Mouse (Mus musculus): ENCODE results near the gene Tex12.

Gene Tex12

DNA sequence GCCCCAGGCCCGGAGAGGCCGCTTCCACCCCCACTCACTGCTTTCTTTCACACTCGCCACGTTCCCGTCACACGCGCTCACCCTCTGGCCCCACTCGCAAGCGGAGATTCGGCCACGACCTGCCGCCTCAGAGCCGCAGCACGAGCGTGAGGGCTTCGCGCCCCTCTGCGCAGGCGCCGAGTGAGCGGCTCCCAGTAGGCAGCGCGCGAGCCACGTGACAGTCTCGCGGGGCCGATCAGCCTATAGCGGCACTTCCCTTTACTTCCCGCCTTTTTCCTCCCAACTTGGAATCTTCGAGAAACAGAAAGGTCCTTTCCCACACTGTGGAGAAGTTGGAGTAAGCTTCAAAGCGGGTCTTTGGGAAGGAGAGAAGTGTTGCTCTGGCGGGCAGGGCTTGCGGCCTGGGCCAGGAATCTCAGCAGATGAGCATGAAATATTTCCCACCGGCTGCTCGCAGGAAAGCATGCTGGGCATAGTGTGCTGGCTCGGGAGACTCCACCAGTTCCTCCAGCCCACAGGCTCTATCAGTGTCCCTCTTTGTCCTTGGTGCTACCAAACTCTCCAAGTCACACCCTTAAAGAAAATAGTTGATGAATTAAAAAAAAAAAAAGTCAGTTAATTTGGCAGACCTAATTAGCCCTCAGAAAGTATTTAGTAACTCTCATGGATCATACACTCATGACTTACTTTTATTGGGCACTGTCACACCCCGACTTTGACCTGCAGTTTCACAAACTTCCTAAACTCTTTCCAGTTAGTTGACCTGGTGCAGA is at the start of gene Tex12:
Gene Tex12 (minus strand): TSS at position 181 of the 773 bp plus-strand sequence.
- Histone ChIP-seq H3K27me3 (ENCODE audit: control insufficient read depth, insufficient read depth, low read length, poor library complexity, severe bottlenecking) (no peaks in the 10 kb centered on the region), H3K36me3 (ENCODE audit: control insufficient read depth, insufficient read depth, low read length, poor library complexity, severe bottlenecking) (no peaks in the 10 kb centered on the region)
- no peak for DNase-seq (ENCODE audit: low read depth, low spot score)

DNA sequence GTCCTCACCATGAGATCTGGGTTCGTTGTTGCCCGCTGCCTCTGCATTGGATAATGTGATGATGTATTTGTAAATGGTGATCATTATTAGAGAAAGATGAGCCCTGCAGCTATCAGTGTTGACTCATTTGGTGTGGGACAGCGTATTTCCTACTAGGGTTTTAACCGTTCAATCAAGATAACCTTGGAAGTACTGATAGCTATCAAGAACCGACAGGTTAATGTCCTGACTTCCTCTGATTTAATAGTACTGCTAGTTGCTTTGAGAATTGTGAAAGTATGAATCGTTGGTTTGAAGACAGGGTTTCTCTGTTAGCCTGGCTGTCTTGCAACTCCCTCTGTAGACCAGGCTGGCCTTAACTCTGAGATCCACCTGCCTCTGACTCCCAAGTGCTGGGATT is 43.2 kb upstream of the Tex12 start:
- Histone ChIP-seq H3K36me3 (ENCODE audit: control insufficient read depth, insufficient read depth, low read length, poor library complexity, severe bottlenecking) (peaks cover 4% of the 10 kb centered on the region; the same call in 1 of the 2 replicates), H3K27me3 (ENCODE audit: control insufficient read depth, insufficient read depth, low read length, poor library complexity, severe bottlenecking) (no peaks in the 10 kb centered on the region)
- DNase-seq (ENCODE audit: low read depth, low spot score), result no peak

DNA sequence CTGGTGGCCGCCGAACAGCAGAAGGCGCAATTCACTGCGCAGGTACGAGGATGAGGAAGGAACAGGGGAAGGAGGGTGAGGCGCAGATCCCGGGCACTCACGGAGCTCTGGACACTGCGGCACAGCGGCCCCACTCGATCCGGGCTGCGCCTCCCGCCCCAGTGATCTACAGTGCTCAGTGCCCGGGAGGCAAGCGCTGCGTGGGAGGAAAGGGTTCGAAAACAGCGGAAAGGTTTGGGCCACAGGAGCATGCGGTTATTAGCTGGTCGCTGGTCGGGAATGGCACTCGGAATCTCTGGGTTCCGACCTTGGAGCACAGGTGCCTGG is 42.8 kb upstream of the Tex12 start:
- Histone ChIP-seq H3K36me3 (ENCODE audit: control insufficient read depth, insufficient read depth, low read length, poor library complexity, severe bottlenecking) (peaks cover 4% of the 10 kb centered on the region; the same call in 1 of the 2 replicates), H3K27me3 (ENCODE audit: control insufficient read depth, insufficient read depth, low read length, poor library complexity, severe bottlenecking) (no peaks in the 10 kb centered on the region)
- no peak for DNase-seq (ENCODE audit: low read depth, low spot score)

DNA sequence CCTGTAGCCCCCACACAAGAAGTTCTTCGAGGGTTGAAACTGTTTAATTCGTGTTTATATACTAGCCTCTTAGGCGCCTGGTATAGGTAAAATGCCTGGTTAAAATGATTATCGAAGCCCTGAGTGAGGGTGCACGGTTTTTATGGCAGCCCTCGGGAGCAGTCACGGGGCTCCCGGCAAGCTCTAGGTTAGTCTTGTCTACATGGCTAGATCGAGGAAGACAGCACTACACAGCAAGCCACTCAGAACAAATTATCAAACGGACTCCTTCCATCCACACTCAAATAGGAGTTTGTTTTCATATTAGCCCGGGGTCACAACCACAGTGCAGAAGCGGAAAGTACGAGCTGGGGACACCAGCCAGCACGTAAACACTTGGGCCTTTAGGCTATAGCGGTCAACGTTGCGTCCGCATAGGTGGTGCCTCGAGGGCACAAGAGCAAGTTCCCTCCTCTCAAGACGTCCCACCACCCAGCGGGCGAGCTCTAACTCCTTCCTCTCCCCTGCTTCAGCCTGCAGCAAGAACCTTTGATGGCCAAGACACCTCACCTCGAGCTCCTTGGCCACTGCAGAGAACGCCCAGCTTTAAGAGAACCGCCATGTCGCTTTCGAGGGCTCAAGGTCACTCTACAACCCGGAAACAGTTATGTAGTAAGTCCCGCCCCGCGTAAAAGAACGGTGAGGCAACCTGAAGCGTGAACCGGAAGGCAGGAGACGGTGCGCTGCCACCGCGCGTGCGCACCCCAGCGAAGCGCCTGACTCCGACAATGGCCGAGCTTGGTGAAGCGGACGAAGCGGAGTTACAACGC is 42.3 kb upstream of the Tex12 start, which contains the start of the genes Sdhd and Timm8b:
Gene Sdhd (minus strand): TSS at position 624 of the 809 bp plus-strand sequence.
Gene Timm8b (plus strand): TSS at position 722 of the 809 bp plus-strand sequence.
- peak; percentile 97 for DNase-seq (ENCODE audit: low read depth, low spot score)
- Histone ChIP-seq H3K27me3 (ENCODE audit: control insufficient read depth, insufficient read depth, low read length, poor library complexity, severe bottlenecking) (no peaks in the 10 kb centered on the region), H3K36me3 (ENCODE audit: control insufficient read depth, insufficient read depth, low read length, poor library complexity, severe bottlenecking) (peaks cover 5% of the 10 kb centered on the region)

DNA sequence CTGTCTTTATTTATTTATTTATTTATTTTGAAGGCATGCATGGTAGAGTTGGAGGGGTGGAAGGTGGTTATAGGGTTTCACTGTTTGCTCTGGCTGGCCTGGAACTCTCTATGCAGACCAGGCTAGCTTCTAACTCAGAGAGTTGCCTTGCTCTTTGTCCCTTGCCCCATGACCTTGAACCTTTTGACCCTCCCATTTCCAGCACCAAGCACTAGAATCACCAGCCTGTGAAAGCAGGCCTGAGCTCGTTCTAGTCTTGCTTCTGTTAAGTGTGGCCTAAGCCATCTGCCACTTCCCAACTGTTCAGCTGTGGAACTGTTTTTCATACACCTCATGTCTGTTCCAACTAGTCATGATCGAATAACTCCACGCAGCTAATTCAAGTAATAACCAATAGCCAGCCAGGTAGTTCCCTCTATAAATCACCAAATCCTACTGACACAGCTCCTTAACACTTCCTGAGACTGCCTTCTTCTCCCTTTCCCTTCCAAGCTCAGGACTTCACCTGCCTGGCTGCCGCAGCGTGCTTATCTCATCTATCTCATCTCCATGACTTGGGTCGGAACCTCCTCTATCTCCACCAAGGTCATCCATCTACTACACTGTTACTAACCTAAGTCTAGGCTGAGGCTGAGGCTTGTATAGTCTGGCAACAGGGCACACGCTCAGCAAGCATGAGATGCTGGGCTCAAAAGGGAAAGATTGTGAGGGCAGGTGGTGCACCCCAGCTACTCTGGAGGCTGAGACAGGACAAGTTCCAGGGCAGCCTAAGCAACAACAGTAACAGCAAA is 41.1 kb upstream of the Tex12 start:
- Histone ChIP-seq H3K27me3 (ENCODE audit: control insufficient read depth, insufficient read depth, low read length, poor library complexity, severe bottlenecking) (no peaks in the 10 kb centered on the region), H3K36me3 (ENCODE audit: control insufficient read depth, insufficient read depth, low read length, poor library complexity, severe bottlenecking) (peaks cover 5% of the 10 kb centered on the region)
- DNase-seq (ENCODE audit: low read depth, low spot score), result no peak

DNA sequence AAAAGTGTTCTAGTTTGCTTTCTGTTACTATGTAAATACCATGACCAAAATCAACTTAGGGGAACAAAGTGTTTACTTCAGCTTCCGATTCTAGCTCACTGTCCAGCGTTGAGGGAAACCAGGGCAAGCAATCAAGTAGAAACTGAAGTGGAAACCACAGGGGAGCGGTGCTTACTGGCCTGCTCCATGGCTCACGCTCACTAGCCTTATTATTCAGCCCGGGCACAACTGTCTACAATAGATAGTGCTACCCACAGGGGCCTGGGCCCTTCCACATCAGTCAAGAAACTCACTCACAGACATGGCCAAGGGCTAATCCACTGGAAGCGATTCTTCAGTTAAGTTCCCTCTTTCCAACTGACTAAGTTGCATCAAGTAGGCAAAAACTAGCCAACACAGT is 40.4 kb upstream of the Tex12 start:
- H3K36me3 ChIP-seq (ENCODE audit: control insufficient read depth, insufficient read depth, low read length, poor library complexity, severe bottlenecking), result peaks cover 5% of the 10 kb centered on the region
- DNase-seq (ENCODE audit: low read depth, low spot score), result no peak
- H3K27me3 ChIP-seq (ENCODE audit: control insufficient read depth, insufficient read depth, low read length, poor library complexity, severe bottlenecking), result no peaks in the 10 kb centered on the region

DNA sequence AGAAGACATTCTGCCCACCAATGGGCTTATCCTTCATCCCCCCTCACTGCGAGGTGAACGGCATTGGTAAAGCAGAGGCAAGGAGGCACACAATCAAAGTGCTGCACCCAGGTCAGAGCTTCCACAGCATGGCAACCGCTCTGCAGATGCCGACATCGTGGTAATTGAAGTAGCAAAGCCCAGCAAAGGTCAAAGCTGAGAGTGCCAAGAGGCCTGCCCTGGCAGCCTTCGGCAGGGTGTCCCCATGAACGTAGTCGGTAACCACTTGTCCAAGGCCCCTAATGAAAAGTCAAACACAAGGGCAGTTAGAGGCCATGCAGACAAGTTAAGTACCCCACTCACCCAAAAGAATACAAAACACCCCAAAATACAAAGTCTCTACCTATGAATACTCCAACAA is 35.8 kb upstream of the Tex12 start:
- H3K36me3 ChIP-seq (ENCODE audit: control insufficient read depth, insufficient read depth, low read length, poor library complexity, severe bottlenecking), result peaks cover 5% of the 10 kb centered on the region
- no peak for DNase-seq (ENCODE audit: low read depth, low spot score)
- no peaks in the 10 kb centered on the region for H3K27me3 ChIP-seq (ENCODE audit: control insufficient read depth, insufficient read depth, low read length, poor library complexity, severe bottlenecking)

DNA sequence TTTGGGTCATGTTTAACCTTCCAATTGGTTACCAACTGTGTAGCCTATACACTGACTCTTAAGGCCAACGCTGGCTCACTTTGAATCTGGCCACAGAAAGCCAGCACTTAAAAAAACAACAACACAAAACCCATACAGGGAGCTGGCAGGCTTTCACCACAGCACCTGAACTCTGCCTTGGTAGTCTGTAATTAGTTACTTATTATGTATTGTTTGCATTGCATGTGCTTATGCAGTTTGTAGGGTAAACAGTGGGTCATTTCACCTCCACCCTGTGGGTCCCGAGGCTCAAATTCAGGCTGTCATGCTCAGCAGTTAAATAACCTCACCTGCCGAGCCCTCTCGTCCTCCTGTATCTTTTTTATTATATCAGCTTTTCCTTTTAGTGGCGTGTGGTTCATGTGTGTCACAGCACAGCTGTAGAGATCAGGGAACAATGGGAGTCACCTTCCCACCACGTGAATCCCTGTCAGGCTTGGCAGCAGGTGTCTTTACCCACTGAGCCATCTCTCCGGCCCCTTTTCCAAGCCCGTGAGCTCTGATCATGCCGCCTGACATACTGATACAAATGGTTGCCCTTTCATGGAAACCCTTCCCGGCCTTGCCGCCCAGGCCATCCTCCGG is 33.8 kb upstream of the Tex12 start:
- peaks cover 5% of the 10 kb centered on the region for H3K36me3 ChIP-seq (ENCODE audit: control insufficient read depth, insufficient read depth, low read length, poor library complexity, severe bottlenecking)
- H3K27me3 ChIP-seq (ENCODE audit: control insufficient read depth, insufficient read depth, low read length, poor library complexity, severe bottlenecking), result no peaks in the 10 kb centered on the region
- DNase-seq (ENCODE audit: low read depth, low spot score), result no peak

DNA sequence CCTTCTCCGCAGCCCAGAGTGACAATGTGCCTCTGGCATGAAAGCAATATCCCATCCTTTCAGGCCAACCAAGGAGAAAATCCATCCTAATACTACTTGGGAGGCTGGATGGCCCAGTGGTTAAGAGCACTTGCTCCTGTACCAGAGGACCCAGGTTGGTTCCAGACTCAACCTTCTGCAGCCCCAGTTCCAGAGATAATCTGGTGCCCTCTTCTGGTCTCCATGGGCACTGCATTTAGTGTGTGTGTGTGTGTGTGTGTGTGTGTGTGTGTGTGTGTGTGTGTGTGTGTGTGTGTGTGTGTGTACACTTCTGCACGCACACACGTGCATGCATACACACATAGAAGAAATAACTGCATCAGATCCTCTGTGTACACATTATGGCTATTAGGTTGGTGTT is 32.4 kb upstream of the Tex12 start:
- peak; percentile 76 for DNase-seq (ENCODE audit: low read depth, low spot score)
- no peaks in the 10 kb centered on the region for H3K27me3 ChIP-seq (ENCODE audit: control insufficient read depth, insufficient read depth, low read length, poor library complexity, severe bottlenecking)
- no peaks in the 10 kb centered on the region for H3K36me3 ChIP-seq (ENCODE audit: control insufficient read depth, insufficient read depth, low read length, poor library complexity, severe bottlenecking)

DNA sequence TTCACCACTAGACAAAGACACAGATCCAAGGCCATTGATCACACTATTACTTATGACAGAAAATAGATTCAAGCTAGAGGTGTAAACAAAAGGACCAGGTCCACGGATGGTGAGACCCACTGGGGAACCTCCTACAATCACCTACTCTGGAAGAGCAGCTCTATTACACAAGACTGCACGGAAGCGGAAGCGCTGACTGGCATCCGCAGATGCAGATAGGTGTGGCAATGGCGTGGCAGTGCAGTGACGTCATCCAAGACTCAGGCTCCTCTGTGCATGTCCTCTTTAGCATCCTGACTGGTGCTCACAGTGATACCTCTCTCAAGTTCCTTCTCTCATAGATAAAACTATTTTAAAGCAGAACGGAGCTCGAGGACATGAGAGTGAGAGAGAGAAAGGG is 31.8 kb upstream of the Tex12 start:
- no peaks in the 10 kb centered on the region for H3K36me3 ChIP-seq (ENCODE audit: control insufficient read depth, insufficient read depth, low read length, poor library complexity, severe bottlenecking)
- DNase-seq (ENCODE audit: low read depth, low spot score), result no peak
- H3K27me3 ChIP-seq (ENCODE audit: control insufficient read depth, insufficient read depth, low read length, poor library complexity, severe bottlenecking), result no peaks in the 10 kb centered on the region

DNA sequence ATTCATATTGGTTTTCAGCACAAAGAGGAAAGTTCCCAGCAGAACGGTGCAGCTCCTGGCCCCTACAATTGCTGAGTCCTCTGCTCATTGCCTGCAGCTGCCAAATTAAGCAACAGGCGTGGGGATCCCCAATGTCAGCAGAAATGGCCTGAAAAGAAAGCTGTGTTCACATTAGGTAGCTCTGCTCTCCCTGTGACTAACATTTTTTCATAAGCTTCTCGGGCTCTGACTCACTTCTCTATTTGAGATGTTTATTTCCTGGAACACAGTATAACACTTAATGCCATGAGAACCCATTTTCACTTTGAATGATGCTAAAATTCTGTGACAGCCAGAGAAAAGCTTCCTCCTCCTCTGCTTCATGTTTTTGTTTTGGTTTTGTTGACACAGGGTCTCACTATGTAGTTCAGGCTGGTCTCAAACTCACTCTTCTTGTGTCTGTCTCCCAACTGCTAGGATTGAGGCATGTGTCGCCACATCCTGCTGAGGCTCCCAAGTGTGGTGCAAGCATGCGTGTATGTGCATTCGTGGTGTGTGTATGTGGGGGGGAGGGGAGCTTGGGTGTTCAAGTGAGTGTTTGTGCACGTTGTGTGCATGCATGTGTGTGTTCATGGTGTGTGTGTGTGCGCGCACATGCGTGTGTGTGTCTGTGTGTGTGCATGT is 29.9 kb upstream of the Tex12 start:
- peak; percentile 12 for DNase-seq (ENCODE audit: low read depth, low spot score)
- no peaks in the 10 kb centered on the region for H3K27me3 ChIP-seq (ENCODE audit: control insufficient read depth, insufficient read depth, low read length, poor library complexity, severe bottlenecking)
- no peaks in the 10 kb centered on the region for H3K36me3 ChIP-seq (ENCODE audit: control insufficient read depth, insufficient read depth, low read length, poor library complexity, severe bottlenecking)

DNA sequence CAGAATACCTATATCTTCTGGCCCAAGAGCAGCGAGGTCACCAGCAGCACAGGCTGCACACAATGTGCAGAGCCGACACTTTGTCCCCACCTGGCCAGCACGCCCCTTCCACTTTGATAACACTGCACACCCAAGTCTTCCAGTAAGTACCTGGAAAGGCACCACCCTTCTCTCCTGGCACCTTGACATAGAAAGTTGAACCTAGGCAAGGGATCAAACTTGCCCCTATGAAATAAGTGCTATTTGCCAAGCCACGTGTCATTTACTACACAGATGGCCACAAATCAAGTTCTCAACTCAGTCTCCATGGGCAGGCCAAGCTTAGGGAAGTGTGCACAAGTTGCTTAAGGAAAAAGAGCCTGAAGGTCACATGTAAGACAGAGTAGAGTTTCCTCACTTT is 25.8 kb upstream of the Tex12 start:
- Histone ChIP-seq H3K36me3 (ENCODE audit: control insufficient read depth, insufficient read depth, low read length, poor library complexity, severe bottlenecking) (no peaks in the 10 kb centered on the region), H3K27me3 (ENCODE audit: control insufficient read depth, insufficient read depth, low read length, poor library complexity, severe bottlenecking) (no peaks in the 10 kb centered on the region)
- DNase-seq (ENCODE audit: low read depth, low spot score), result no peak

DNA sequence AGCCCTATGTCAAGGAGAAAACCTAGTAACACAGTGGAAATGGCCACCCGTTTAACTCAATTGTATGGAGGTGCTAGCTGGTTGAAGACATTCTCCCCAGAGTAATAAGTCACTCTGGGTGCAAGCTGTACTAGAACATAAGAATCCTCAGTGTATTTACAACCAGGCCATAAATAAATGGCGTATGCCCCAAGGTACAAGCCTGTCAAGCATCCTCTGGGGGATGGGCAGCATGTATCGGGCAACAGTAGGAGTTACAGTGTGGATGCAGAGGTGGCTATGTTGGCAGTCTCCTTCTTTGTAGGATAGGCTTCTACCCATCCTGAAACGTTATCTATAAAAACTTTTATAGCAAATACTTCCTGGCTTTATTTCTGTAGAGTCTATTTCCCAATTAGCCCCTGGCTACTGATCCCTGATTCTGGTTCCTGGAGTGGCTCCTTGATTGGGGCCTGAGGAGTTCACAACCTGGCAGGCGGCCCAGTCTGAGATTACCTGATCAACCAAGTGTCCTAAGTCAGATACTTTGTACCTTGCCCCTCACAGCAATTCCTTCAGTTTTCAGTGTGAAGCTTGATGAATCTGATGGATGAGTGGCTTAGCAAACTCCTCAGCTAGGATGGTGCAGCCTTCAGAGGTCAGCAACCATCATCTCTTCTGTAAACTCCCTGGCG is 24.2 kb upstream of the Tex12 start:
- Histone ChIP-seq H3K36me3 (ENCODE audit: control insufficient read depth, insufficient read depth, low read length, poor library complexity, severe bottlenecking) (no peaks in the 10 kb centered on the region), H3K27me3 (ENCODE audit: control insufficient read depth, insufficient read depth, low read length, poor library complexity, severe bottlenecking) (no peaks in the 10 kb centered on the region)
- no peak for DNase-seq (ENCODE audit: low read depth, low spot score)
